Mouse (Mus musculus): Measurements from ENCODE around the gene Sesn1.

GRCm38 (mm10) chr10:41912290-41912994 lies 102.7 kb downstream of the Sesn1 start:
- TF ChIP-seq USF1 (IDR thresholded peaks at IDR 0.05; ENCODE audit: low read depth) (no peak), CTCF (IDR thresholded peaks at IDR 0.05; ENCODE audit: control insufficient read depth, insufficient read depth, insufficient read length) (no peak), MYOG (IDR thresholded peaks at IDR 0.05; ENCODE audit: control insufficient read depth, extremely low read depth, insufficient read length) (no peak), MAX (IDR thresholded peaks at IDR 0.05) (no peak), CEBPB (IDR thresholded peaks at IDR 0.05; ENCODE audit: low read depth) (no peak), MYOD1 (IDR thresholded peaks at IDR 0.05; ENCODE audit: control insufficient read depth, insufficient read length, low read depth) (no peak)

Data from C2C12 (cell line).